Mouse (Mus musculus): ENCODE data around the gene Kcnj15. TPM values are rescaled to one million over a fixed set of nuclear protein-coding genes. Genes with fewer than 3 reads are reported as not detected.

The Kcnj15 gene
- polyA plus RNA-seq, 1 experiment from 2014 or later = 0.28 TPM

- Histone ChIP-seq H3K27me3 (ENCODE audit: control insufficient read depth, insufficient read depth, low read length) (no peaks in the 10 kb centered on the region), H3K9me3 (ENCODE audit: control insufficient read depth, low read length) (no peaks in the 10 kb centered on the region), H3K27ac (ENCODE audit: low read depth, low read length) (no peak overlapping the region), H3K4me1 (replicated peaks; ENCODE audit: control insufficient read depth, insufficient read depth, low read length) (no peaks in the 10 kb centered on the region), H3K36me3 (ENCODE audit: control insufficient read depth, insufficient read depth, low read length) (no peaks in the 10 kb centered on the region), H3K9ac (ENCODE audit: low read depth, low read length) (no peak overlapping the region), H3K4me2 (replicated peaks; ENCODE audit: low read depth, low read length) (no peak overlapping the region), H3K4me3 (ENCODE audit: low read depth, low read length) (no peak overlapping the region)
- 71% methylated on average over 2 of the region's 2 CpGs for WGBS
- no peak for DNase-seq (ENCODE audit: low spot score)
- ATAC-seq (ENCODE audit: low FRiP score) = no peak
These were observed 37.9 kb upstream of the Kcnj15 start for GRCm38 (mm10) chr16:95219459-95219858.

DNA sequence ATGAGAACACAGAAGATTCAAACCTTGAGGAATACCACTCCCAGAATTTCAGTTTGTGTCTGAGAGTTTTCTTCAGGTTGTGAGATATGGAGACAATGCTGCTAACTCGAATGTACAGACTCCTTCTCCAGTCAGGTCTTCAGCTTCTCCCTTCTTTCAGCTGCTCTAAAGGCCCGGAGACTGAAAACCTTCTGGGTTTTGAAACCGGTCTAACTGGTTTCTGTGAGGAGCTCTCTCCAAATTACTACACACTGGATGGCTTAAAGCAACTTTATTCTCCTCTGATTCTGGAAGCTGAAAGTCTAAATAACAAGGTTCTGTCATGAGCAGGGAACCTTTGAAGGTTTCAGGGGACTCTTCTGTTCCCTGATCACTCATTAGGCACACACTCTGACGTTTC lies 36.3 kb upstream of the Kcnj15 start:
- no peak for ATAC-seq (ENCODE audit: low FRiP score)
- 67% methylated on average over 4 of the region's 4 CpGs for WGBS
- Histone ChIP-seq H3K4me3 (ENCODE audit: low read depth, low read length) (no peak overlapping the region), H3K36me3 (ENCODE audit: control insufficient read depth, insufficient read depth, low read length) (no peaks in the 10 kb centered on the region), H3K4me1 (replicated peaks; ENCODE audit: control insufficient read depth, insufficient read depth, low read length) (no peaks in the 10 kb centered on the region), H3K27me3 (ENCODE audit: control insufficient read depth, insufficient read depth, low read length) (no peaks in the 10 kb centered on the region), H3K9ac (ENCODE audit: low read depth, low read length) (no peak overlapping the region), H3K9me3 (ENCODE audit: control insufficient read depth, low read length) (no peaks in the 10 kb centered on the region), H3K27ac (ENCODE audit: low read depth, low read length) (no peak overlapping the region), H3K4me2 (replicated peaks; ENCODE audit: low read depth, low read length) (no peak overlapping the region)
- DNase-seq (ENCODE audit: low spot score) = no peak

GRCm38 (mm10) chr16:95222026-95222718 lies 35.2 kb upstream of the Kcnj15 start:
- ATAC-seq (ENCODE audit: low FRiP score) (no peak), DNase-seq (ENCODE audit: low spot score) (no peak)
- 73% methylated on average over 7 of the region's 7 CpGs for WGBS
- Histone ChIP-seq H3K4me1 (replicated peaks; ENCODE audit: control insufficient read depth, insufficient read depth, low read length) (no peaks in the 10 kb centered on the region), H3K27ac (ENCODE audit: low read depth, low read length) (no peak overlapping the region), H3K4me3 (ENCODE audit: low read depth, low read length) (no peak overlapping the region), H3K9me3 (ENCODE audit: control insufficient read depth, low read length) (no peaks in the 10 kb centered on the region), H3K36me3 (ENCODE audit: control insufficient read depth, insufficient read depth, low read length) (no peaks in the 10 kb centered on the region), H3K4me2 (replicated peaks; ENCODE audit: low read depth, low read length) (no peak overlapping the region), H3K9ac (ENCODE audit: low read depth, low read length) (no peak overlapping the region), H3K27me3 (ENCODE audit: control insufficient read depth, insufficient read depth, low read length) (no peaks in the 10 kb centered on the region)

- H3K4me3 ChIP-seq (ENCODE audit: low read depth, low read length) = no peak overlapping the region
- no peaks in the 10 kb centered on the region for H3K4me1 ChIP-seq (replicated peaks; ENCODE audit: control insufficient read depth, insufficient read depth, low read length)
- H3K36me3 ChIP-seq (ENCODE audit: control insufficient read depth, insufficient read depth, low read length) = no peaks in the 10 kb centered on the region
- H3K9me3 ChIP-seq (ENCODE audit: control insufficient read depth, low read length) = no peaks in the 10 kb centered on the region
- no peak for DNase-seq (ENCODE audit: low spot score)
- H3K4me2 ChIP-seq (replicated peaks; ENCODE audit: low read depth, low read length) = no peak overlapping the region
- H3K27ac ChIP-seq (ENCODE audit: low read depth, low read length) = no peak overlapping the region
- WGBS = 91% methylated on average over 8 of the region's 8 CpGs
- H3K9ac ChIP-seq (ENCODE audit: low read depth, low read length) = no peak overlapping the region
- no peak for ATAC-seq (ENCODE audit: low FRiP score)
- H3K27me3 ChIP-seq (ENCODE audit: control insufficient read depth, insufficient read depth, low read length) = no peaks in the 10 kb centered on the region
These were observed 33.9 kb upstream of the Kcnj15 start for GRCm38 (mm10) chr16:95223435-95223834.

DNA sequence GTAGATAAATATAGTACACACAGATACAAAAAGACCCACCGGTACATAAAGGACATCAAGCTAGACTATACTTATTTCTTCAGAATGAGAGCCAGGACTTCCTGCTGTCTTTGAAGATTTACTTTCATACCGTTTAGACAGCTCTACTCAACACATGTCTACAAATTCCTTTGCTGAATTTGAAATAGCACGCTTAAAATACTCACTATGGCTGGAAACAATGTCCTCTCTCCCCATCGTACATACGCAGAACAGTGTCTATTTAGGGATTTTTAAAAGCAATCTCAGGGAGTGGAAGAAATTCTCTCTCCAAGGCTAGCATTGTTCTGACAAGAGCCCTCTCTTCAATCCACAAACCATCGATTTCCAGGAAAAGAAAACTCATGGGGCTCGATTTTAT lies 32.1 kb upstream of the Kcnj15 start:
- Histone ChIP-seq H3K9ac (ENCODE audit: low read depth, low read length) (no peak overlapping the region), H3K36me3 (ENCODE audit: control insufficient read depth, insufficient read depth, low read length) (no peaks in the 10 kb centered on the region), H3K9me3 (ENCODE audit: control insufficient read depth, low read length) (no peaks in the 10 kb centered on the region), H3K4me2 (replicated peaks; ENCODE audit: low read depth, low read length) (no peak overlapping the region), H3K4me3 (ENCODE audit: low read depth, low read length) (no peak overlapping the region), H3K4me1 (replicated peaks; ENCODE audit: control insufficient read depth, insufficient read depth, low read length) (no peaks in the 10 kb centered on the region), H3K27me3 (ENCODE audit: control insufficient read depth, insufficient read depth, low read length) (no peaks in the 10 kb centered on the region), H3K27ac (ENCODE audit: low read depth, low read length) (no peak overlapping the region)
- WGBS = 82% methylated on average over 7 of the region's 7 CpGs
- DNase-seq (ENCODE audit: low spot score) (no peak), ATAC-seq (ENCODE audit: low FRiP score) (no peak)

- WGBS = 85% methylated on average over 4 of the region's 4 CpGs
- Histone ChIP-seq H3K9ac (ENCODE audit: low read depth, low read length) (no peak overlapping the region), H3K27ac (ENCODE audit: low read depth, low read length) (no peak overlapping the region), H3K4me1 (replicated peaks; ENCODE audit: control insufficient read depth, insufficient read depth, low read length) (no peaks in the 10 kb centered on the region), H3K4me3 (ENCODE audit: low read depth, low read length) (no peak overlapping the region), H3K9me3 (ENCODE audit: control insufficient read depth, low read length) (no peaks in the 10 kb centered on the region), H3K4me2 (replicated peaks; ENCODE audit: low read depth, low read length) (no peak overlapping the region), H3K36me3 (ENCODE audit: control insufficient read depth, insufficient read depth, low read length) (no peaks in the 10 kb centered on the region), H3K27me3 (ENCODE audit: control insufficient read depth, insufficient read depth, low read length) (no peaks in the 10 kb centered on the region)
- DNase-seq (ENCODE audit: low spot score) = no peak
- ATAC-seq (ENCODE audit: low FRiP score) = no peak
These were observed 25.6 kb upstream of the Kcnj15 start for GRCm38 (mm10) chr16:95231768-95232167.

DNA sequence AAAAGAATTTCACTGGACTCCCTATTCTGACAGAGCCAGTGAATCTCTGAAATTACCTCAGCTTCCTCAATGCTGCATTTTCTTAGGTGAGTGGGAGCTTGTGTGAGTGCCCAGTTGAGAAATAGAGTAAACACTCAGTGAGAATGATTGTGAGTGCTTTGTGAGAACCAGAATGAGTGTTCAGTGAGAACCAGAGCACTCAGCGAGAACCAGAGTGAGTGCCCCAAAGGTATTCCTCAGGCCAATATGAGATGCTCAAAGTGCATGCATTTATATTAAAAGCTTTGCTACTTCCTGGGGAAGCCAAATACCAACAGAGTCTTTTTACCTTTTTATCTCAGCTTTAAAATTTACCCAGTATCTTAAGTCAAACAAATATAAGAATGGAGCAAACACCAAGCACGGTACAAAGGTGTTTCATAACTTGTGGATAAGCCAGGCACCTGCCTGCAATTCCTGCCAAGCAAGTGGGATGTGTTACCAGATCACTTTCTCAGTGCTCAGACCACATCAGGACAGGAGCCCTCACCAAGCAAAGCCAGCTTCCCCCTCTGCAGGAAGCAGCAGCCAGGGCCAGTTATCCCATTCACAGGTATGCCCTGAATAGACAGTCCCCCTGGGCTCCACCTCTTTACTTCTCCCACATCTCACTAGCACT lies 22.3 kb upstream of the Kcnj15 start:
- no peak overlapping the region for H3K4me2 ChIP-seq (replicated peaks; ENCODE audit: low read depth, low read length)

DNA sequence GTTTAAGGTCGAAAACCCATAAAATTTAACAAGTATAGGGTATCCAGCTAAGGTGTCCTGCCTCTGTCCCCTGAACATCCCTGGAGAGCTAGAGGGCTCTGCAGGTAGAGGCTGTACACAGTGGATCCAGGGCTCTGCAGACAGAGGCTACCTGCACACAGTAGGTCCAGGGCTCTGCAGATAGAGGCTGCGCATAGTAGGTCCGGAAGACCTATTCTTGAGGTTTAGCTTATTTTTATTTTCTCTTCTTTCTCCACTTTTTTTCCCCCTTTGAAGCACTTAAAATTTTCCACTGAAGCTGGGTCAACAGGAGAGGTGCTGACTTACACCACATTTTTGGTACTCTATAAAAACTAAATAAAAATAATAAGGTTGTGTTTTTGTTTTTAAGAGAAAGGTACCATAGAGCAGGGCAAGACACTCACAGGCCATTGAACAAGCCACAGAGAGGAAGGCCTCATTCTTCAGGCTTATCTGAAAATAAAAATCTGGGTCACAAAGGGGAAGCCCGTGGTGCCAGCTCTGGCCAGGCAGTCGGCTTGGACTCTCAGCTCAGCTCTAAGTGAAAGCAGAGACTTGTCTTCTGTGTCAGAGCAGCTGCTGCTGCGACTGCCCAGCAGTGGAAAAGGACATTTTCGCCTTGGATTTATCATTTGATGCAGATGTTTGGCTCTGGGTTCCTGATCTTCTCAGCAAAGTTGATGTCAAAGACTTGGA lies 18.0 kb upstream of the Kcnj15 start:
- ATAC-seq (ENCODE audit: low FRiP score) = no peak
- H3K27me3 ChIP-seq (ENCODE audit: control insufficient read depth, insufficient read depth, low read length) = no peaks in the 10 kb centered on the region
- 83% methylated on average over 7 of the region's 7 CpGs for WGBS

More for the DNA sequence above, 22.3 kb upstream of the Kcnj15 start:
- Histone ChIP-seq H3K4me1 (replicated peaks; ENCODE audit: control insufficient read depth, insufficient read depth, low read length) (no peaks in the 10 kb centered on the region), H3K27ac (ENCODE audit: low read depth, low read length) (no peak overlapping the region), H3K9me3 (ENCODE audit: control insufficient read depth, low read length) (no peaks in the 10 kb centered on the region), H3K27me3 (ENCODE audit: control insufficient read depth, insufficient read depth, low read length) (no peaks in the 10 kb centered on the region), H3K9ac (ENCODE audit: low read depth, low read length) (no peak overlapping the region), H3K4me3 (ENCODE audit: low read depth, low read length) (no peak overlapping the region), H3K36me3 (ENCODE audit: control insufficient read depth, insufficient read depth, low read length) (no peaks in the 10 kb centered on the region)
- DNase-seq (ENCODE audit: low spot score) = no peak
- ATAC-seq (ENCODE audit: low FRiP score) = no peak
- WGBS = 92% methylated on average over 2 of the region's 2 CpGs

More for the DNA sequence above, 18.0 kb upstream of the Kcnj15 start:
- Histone ChIP-seq H3K9ac (ENCODE audit: low read depth, low read length) (no peak overlapping the region), H3K36me3 (ENCODE audit: control insufficient read depth, insufficient read depth, low read length) (no peaks in the 10 kb centered on the region), H3K27ac (ENCODE audit: low read depth, low read length) (no peak overlapping the region), H3K4me1 (replicated peaks; ENCODE audit: control insufficient read depth, insufficient read depth, low read length) (no peaks in the 10 kb centered on the region), H3K9me3 (ENCODE audit: control insufficient read depth, low read length) (no peaks in the 10 kb centered on the region), H3K4me3 (ENCODE audit: low read depth, low read length) (no peak overlapping the region), H3K4me2 (replicated peaks; ENCODE audit: low read depth, low read length) (no peak overlapping the region)
- no peak for DNase-seq (ENCODE audit: low spot score)
